ENCODE assay signal across 20 mouse cellular contexts in genomic region chr10:111686585-111686984, GRCm38 (mm10).
DNase-seq lines count a peak whose midpoint lies in the region; ATAC-seq and TF ChIP-seq lines count a peak whose summit lies in the region.
"Had no signal": no experiment of that assay in that cellular context is flagged by ENCODE, and none has a peak within 500 bp of the region (broad histone marks: within the 10 kb centered on the region; RNA-seq: fewer than 3 reads in every experiment).

No protein-coding gene starts in this region.

- H3K9me3 ChIP-seq in forebrain, embryonic 13.5 days (replicated peaks): no peaks in the 10 kb centered on the region
- H3K9me3 ChIP-seq in forebrain, embryonic 10.5 days: no peaks in the 10 kb centered on the region
- no peaks in the 10 kb centered on the region for H3K9me3 ChIP-seq in neural tube, embryonic 12.5 days
- H3K9me3 ChIP-seq in midbrain, embryonic 16.5 days (replicated peaks; ENCODE audit: control insufficient read depth, low read length, poor library complexity, severe bottlenecking): no peaks in the 10 kb centered on the region
- H3K9me3 ChIP-seq: intestine, embryonic 15.5 days; liver, embryonic 15.5 days had no signal

- no peak overlapping the region for H3K9ac ChIP-seq in forebrain, embryonic 13.5 days
- H3K9ac ChIP-seq in neural tube, embryonic 12.5 days: no peak overlapping the region
- H3K9ac ChIP-seq in midbrain, embryonic 16.5 days (ENCODE audit: low read depth, low read length): no peak overlapping the region
- H3K9ac ChIP-seq: intestine, embryonic 15.5 days; liver, embryonic 15.5 days had no signal

- peaks cover 12% of the 10 kb centered on the region for H3K4me1 ChIP-seq in forebrain, embryonic 13.5 days
- H3K4me1 ChIP-seq in forebrain, embryonic 10.5 days: peaks cover 16% of the 10 kb centered on the region
- no peaks in the 10 kb centered on the region for H3K4me1 ChIP-seq in neural tube, embryonic 12.5 days
- no peaks in the 10 kb centered on the region for H3K4me1 ChIP-seq in midbrain, embryonic 16.5 days (ENCODE audit: control insufficient read depth, insufficient read depth, low read length)
- H3K4me1 ChIP-seq: liver, embryonic 15.5 days had no signal

- DNase-seq in forebrain, embryonic 10.5 days (ENCODE audit: extremely low spot score, low spot score): no peak
- no peak for DNase-seq in neural tube, embryonic 10.5 days (ENCODE audit: extremely low spot score, low spot score)
- no peak for DNase-seq in layer of hippocampus, postnatal 25 days (ENCODE audit: extremely low spot score in 1 of 2, low spot score in 1 of 2)
- DNase-seq in left cerebral cortex, adult 2 months (ENCODE audit: extremely low spot score in 1 of 2, low spot score in 2 of 2): no peak
- DNase-seq: adrenal gland, adult 8-10 months; cerebellum, adult 11 months; cerebellum, postnatal 25 days; gastrocnemius, postnatal 36 days; heart, postnatal 14 days; lung, postnatal 10 days; right cerebral cortex, adult 18-20 months had no signal

- H3K36me3 ChIP-seq in forebrain, embryonic 13.5 days (ENCODE audit: poor library complexity, severe bottlenecking): no peaks in the 10 kb centered on the region
- H3K36me3 ChIP-seq in forebrain, embryonic 10.5 days (replicated peaks): no peaks in the 10 kb centered on the region
- no peaks in the 10 kb centered on the region for H3K36me3 ChIP-seq in neural tube, embryonic 12.5 days
- no peaks in the 10 kb centered on the region for H3K36me3 ChIP-seq in midbrain, embryonic 16.5 days (ENCODE audit: control insufficient read depth, insufficient read depth, low read length)
- H3K36me3 ChIP-seq: intestine, embryonic 15.5 days; liver, embryonic 15.5 days had no signal

- no peaks in the 10 kb centered on the region; the same call in 1 of the 2 replicates for H3K27me3 ChIP-seq in forebrain, embryonic 13.5 days
- no peaks in the 10 kb centered on the region for H3K27me3 ChIP-seq in forebrain, embryonic 10.5 days (ENCODE audit: poor library complexity, severe bottlenecking)
- no peaks in the 10 kb centered on the region for H3K27me3 ChIP-seq in neural tube, embryonic 12.5 days (replicated peaks)
- no peaks in the 10 kb centered on the region for H3K27me3 ChIP-seq in midbrain, embryonic 16.5 days (ENCODE audit: control insufficient read depth, insufficient read depth, low read depth, low read length)
- H3K27me3 ChIP-seq: CH12.LX; intestine, embryonic 15.5 days; liver, embryonic 15.5 days had no signal

- H3K4me2 ChIP-seq in forebrain, embryonic 13.5 days: no peak overlapping the region
- H3K4me2 ChIP-seq in neural tube, embryonic 12.5 days (replicated peaks): no peak overlapping the region
- H3K4me2 ChIP-seq in midbrain, embryonic 16.5 days (ENCODE audit: low read length): no peak overlapping the region
- H3K4me2 ChIP-seq: heart, embryonic 11.5 days; intestine, embryonic 15.5 days; liver, embryonic 15.5 days had no signal

- no peak for TF ChIP-seq CTCF in left cerebral cortex, adult 2 months (IDR thresholded peaks at IDR 0.05)

- WGBS in forebrain, embryonic 13.5 days: 15% methylated on average over 5 of the region's 5 CpGs
- 52% methylated on average over 5 of the region's 5 CpGs for WGBS in forebrain, embryonic 10.5 days
- 47% methylated on average over 5 of the region's 5 CpGs for WGBS in neural tube, embryonic 12.5 days
- WGBS in midbrain, embryonic 16.5 days: 44% methylated on average over 5 of the region's 5 CpGs

- no peak overlapping the region for H3K27ac ChIP-seq in forebrain, embryonic 13.5 days
- H3K27ac ChIP-seq in forebrain, embryonic 10.5 days: no peak overlapping the region
- H3K27ac ChIP-seq in neural tube, embryonic 12.5 days: no peak overlapping the region
- no peak overlapping the region for H3K27ac ChIP-seq in midbrain, embryonic 16.5 days (ENCODE audit: low read length)
- no peak overlapping the region for H3K27ac ChIP-seq in left cerebral cortex, adult 2 months
- H3K27ac ChIP-seq: intestine, embryonic 15.5 days; kidney, postnatal 0 days; liver, embryonic 15.5 days had no signal

- no peak overlapping the region for H3K4me3 ChIP-seq in forebrain, embryonic 13.5 days
- H3K4me3 ChIP-seq in forebrain, embryonic 10.5 days: no peak overlapping the region
- H3K4me3 ChIP-seq in neural tube, embryonic 12.5 days: no peak overlapping the region
- H3K4me3 ChIP-seq in midbrain, embryonic 16.5 days (ENCODE audit: low read depth, low read length): no peak overlapping the region
- no peak overlapping the region for H3K4me3 ChIP-seq in left cerebral cortex, adult 2 months
- H3K4me3 ChIP-seq: intestine, embryonic 15.5 days; liver, embryonic 15.5 days had no signal

- peak; percentile 75 for ATAC-seq in forebrain, embryonic 13.5 days
- peak; percentile 44; the same call in 1 of the 2 replicates for ATAC-seq in neural tube, embryonic 12.5 days (ENCODE audit: low FRiP score, low read depth)
- ATAC-seq in midbrain, embryonic 16.5 days: peak; percentile 75
- ATAC-seq in frontal cortex, adult (ENCODE audit: low TSS enrichment): no peak
- ATAC-seq: intestine, embryonic 15.5 days had no signal

- intact Hi-C loops in left cerebral cortex, adult 2 months (cut with DNase I): no loop called here
